8 mouse cellular contexts compared by ENCODE assay signal in the genomic region with DNA sequence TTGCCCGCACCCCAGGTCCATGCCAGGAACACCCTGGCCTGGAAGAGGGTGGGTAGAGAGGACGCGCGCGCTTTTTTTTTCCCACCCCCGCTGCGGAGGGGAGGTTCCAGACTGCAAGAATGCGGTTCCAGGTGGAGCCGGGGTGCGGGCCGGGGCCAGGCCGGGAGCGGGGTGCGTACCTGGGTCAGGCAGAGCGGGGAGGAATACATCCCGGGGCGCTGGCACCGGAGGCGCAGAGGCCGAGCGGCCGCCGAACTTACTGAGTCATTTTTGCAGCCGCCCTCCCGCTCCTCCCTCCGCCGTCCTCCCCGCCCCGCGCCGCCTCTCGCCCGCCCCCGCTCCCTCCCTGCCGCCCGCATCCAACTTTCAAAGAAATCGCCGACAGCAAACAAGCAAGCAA. TPM values are rescaled to one million over a fixed set of nuclear protein-coding genes. Genes with fewer than 3 reads are reported as not detected.
A peak's percentile ranks its signal among the peaks of the same experiment; 100 is the strongest.
DNase-seq lines count a peak whose midpoint lies in the region; ATAC-seq lines count a peak whose summit lies in the region.

No protein-coding gene starts in this region.

- under 1% methylated on average over 38 of the region's 38 CpGs for WGBS in intestine, embryonic 15.5 days
- WGBS in limb, embryonic 13.5 days: under 1% methylated on average over 26 of the region's 38 CpGs
- WGBS in midbrain, embryonic 12.5 days: under 1% methylated on average over 25 of the region's 38 CpGs

- H3K4me2 ChIP-seq in intestine, embryonic 15.5 days (replicated peaks): peak overlapping the region; percentile 85
- H3K4me2 ChIP-seq in limb, embryonic 13.5 days (replicated peaks): peak overlapping the region; percentile 85
- H3K4me2 ChIP-seq in midbrain, embryonic 12.5 days (replicated peaks): peak overlapping the region; percentile 51

- H3K9ac ChIP-seq in intestine, embryonic 15.5 days: peak overlapping the region; percentile 73
- H3K9ac ChIP-seq in limb, embryonic 13.5 days: peak overlapping the region; percentile 84
- H3K9ac ChIP-seq in midbrain, embryonic 12.5 days (replicated peaks): peak overlapping the region; percentile 21; the same call in 1 of the 2 replicates

- no peak for ATAC-seq in intestine, embryonic 15.5 days
- ATAC-seq in limb, embryonic 13.5 days (ENCODE audit: low FRiP score, low read depth): no peak
- ATAC-seq in midbrain, embryonic 12.5 days (ENCODE audit: low FRiP score, low read depth): no peak

- H3K27me3 ChIP-seq in intestine, embryonic 15.5 days (replicated peaks): no peaks in the 10 kb centered on the region
- H3K27me3 ChIP-seq in limb, embryonic 13.5 days: peaks cover 45% of the 10 kb centered on the region
- peaks cover 86% of the 10 kb centered on the region for H3K27me3 ChIP-seq in midbrain, embryonic 12.5 days

- no peaks in the 10 kb centered on the region for H3K36me3 ChIP-seq in intestine, embryonic 15.5 days
- no peaks in the 10 kb centered on the region for H3K36me3 ChIP-seq in limb, embryonic 13.5 days
- H3K36me3 ChIP-seq in midbrain, embryonic 12.5 days: no peaks in the 10 kb centered on the region

- H3K9me3 ChIP-seq in intestine, embryonic 15.5 days: no peaks in the 10 kb centered on the region
- H3K9me3 ChIP-seq in limb, embryonic 13.5 days: no peaks in the 10 kb centered on the region
- H3K9me3 ChIP-seq in midbrain, embryonic 12.5 days: no peaks in the 10 kb centered on the region

- peak; percentile 62 to 63 for DNase-seq in left cerebral cortex, adult 18-20 months (ENCODE audit: low spot score in 2 of 2)
- DNase-seq in left cerebral cortex, adult 11 months (ENCODE audit: low spot score): no peak
- peak; percentile 76 to 81 for DNase-seq in cerebellum, postnatal 10 days
- peak; percentile 82 for DNase-seq in gastrocnemius, postnatal 25 days
- peak; percentile 85 for DNase-seq in testis, postnatal 10 days (ENCODE audit: low spot score)

- peak overlapping the region; percentile 48; the same call in 1 of the 2 replicates for H3K27ac ChIP-seq in intestine, embryonic 15.5 days
- peak overlapping the region; percentile 39; the same call in 1 of the 2 replicates for H3K27ac ChIP-seq in limb, embryonic 13.5 days
- no peak overlapping the region for H3K27ac ChIP-seq in midbrain, embryonic 12.5 days (replicated peaks)

- H3K4me3 ChIP-seq in intestine, embryonic 15.5 days (replicated peaks): peak overlapping the region; percentile 66
- H3K4me3 ChIP-seq in limb, embryonic 13.5 days: peak overlapping the region; percentile 68
- H3K4me3 ChIP-seq in midbrain, embryonic 12.5 days: peak overlapping the region; percentile 39

- peaks cover 44% of the 10 kb centered on the region for H3K4me1 ChIP-seq in intestine, embryonic 15.5 days (replicated peaks)
- H3K4me1 ChIP-seq in limb, embryonic 13.5 days: peaks cover 47% of the 10 kb centered on the region
- peaks cover 46% of the 10 kb centered on the region for H3K4me1 ChIP-seq in midbrain, embryonic 12.5 days

RNA-seq across cellular contexts. Expression of a gene that starts 28.5 kb away (rescaled TPM):
- total RNA-seq in left cerebral cortex, adult 18-20 months (2021): 10 to 100 TPM; 84.7 to 91.7 TPM
- 100 to 1,000 TPM; 215 to 268 TPM for total RNA-seq in gastrocnemius, postnatal 25 days (2021)
- 52.8 and 56.0 TPM in 2 replicates for polyA plus RNA-seq in intestine, embryonic 15.5 days (2015; fragmentation: Nextera tagmentation; extraction: Ambion mirVana)
- 77.2 and 82.8 TPM in 2 replicates for polyA plus RNA-seq in limb, embryonic 13.5 days (2015; fragmentation: Nextera tagmentation; extraction: Ambion mirVana)
- polyA plus RNA-seq in midbrain, embryonic 12.5 days (2016; fragmentation: Nextera tagmentation; extraction: Ambion mirVana): 14.7 and 19.7 TPM in 2 replicates

RNA-seq across cellular contexts. Expression of a gene that starts 34.0 kb away (rescaled TPM):
- total RNA-seq in left cerebral cortex, adult 18-20 months (2021): 1 to 10 TPM; 1.1 to 1.2 TPM
- total RNA-seq in gastrocnemius, postnatal 25 days (2021): under 1 TPM in 1 of 2 experiments, not detected in 1; 0.67 TPM
- polyA plus RNA-seq in intestine, embryonic 15.5 days (2015; fragmentation: Nextera tagmentation; extraction: Ambion mirVana): 235 and 288 TPM in 2 replicates
- polyA plus RNA-seq in limb, embryonic 13.5 days (2015; fragmentation: Nextera tagmentation; extraction: Ambion mirVana): 4.2 and 4.7 TPM in 2 replicates
- 2.1 and 2.8 TPM in 2 replicates for polyA plus RNA-seq in midbrain, embryonic 12.5 days (2016; fragmentation: Nextera tagmentation; extraction: Ambion mirVana)

RNA-seq across cellular contexts. Expression of a gene that starts 38.1 kb away (rescaled TPM):
- total RNA-seq in left cerebral cortex, adult 18-20 months (2021): 1 to 10 TPM; 2.7 to 2.8 TPM
- under 1 TPM in 1 of 2 experiments, not detected in 1; 0.59 TPM for total RNA-seq in gastrocnemius, postnatal 25 days (2021)
- 1.4 TPM in 1 of 2 replicates, not detected in the other for polyA plus RNA-seq in intestine, embryonic 15.5 days (2015; fragmentation: Nextera tagmentation; extraction: Ambion mirVana)
- polyA plus RNA-seq in limb, embryonic 13.5 days (2015; fragmentation: Nextera tagmentation; extraction: Ambion mirVana): 1.7 and 1.9 TPM in 2 replicates
- 0.50 and 2.3 TPM in 2 replicates for polyA plus RNA-seq in midbrain, embryonic 12.5 days (2016; fragmentation: Nextera tagmentation; extraction: Ambion mirVana)

RNA-seq across cellular contexts. Expression of a gene that starts 42.6 kb away (rescaled TPM):
- total RNA-seq in left cerebral cortex, adult 18-20 months (2021): 1 to 10 TPM; 3.1 to 3.8 TPM
- total RNA-seq in gastrocnemius, postnatal 25 days (2021): 1 to 10 TPM in 1 of 2 experiments, under 1 TPM in 1; 0.78 to 1.0 TPM
- polyA plus RNA-seq in intestine, embryonic 15.5 days (2015; fragmentation: Nextera tagmentation; extraction: Ambion mirVana): 2.8 and 3.6 TPM in 2 replicates
- 3.3 and 4.0 TPM in 2 replicates for polyA plus RNA-seq in limb, embryonic 13.5 days (2015; fragmentation: Nextera tagmentation; extraction: Ambion mirVana)
- polyA plus RNA-seq in midbrain, embryonic 12.5 days (2016; fragmentation: Nextera tagmentation; extraction: Ambion mirVana): 4.2 and 5.5 TPM in 2 replicates

RNA-seq across cellular contexts. Expression of a gene that starts 42.7 kb away (rescaled TPM):
- 10 to 100 TPM; 87.4 to 97.6 TPM for total RNA-seq in left cerebral cortex, adult 18-20 months (2021)
- total RNA-seq in gastrocnemius, postnatal 25 days (2021): 10 to 100 TPM; 41.1 to 41.2 TPM
- polyA plus RNA-seq in intestine, embryonic 15.5 days (2015; fragmentation: Nextera tagmentation; extraction: Ambion mirVana): 89.2 and 100 TPM in 2 replicates
- polyA plus RNA-seq in limb, embryonic 13.5 days (2015; fragmentation: Nextera tagmentation; extraction: Ambion mirVana): 72.7 and 79.4 TPM in 2 replicates
- 63.5 and 67.2 TPM in 2 replicates for polyA plus RNA-seq in midbrain, embryonic 12.5 days (2016; fragmentation: Nextera tagmentation; extraction: Ambion mirVana)

Comparison
In these comparisons a context has a peak if more than half of its experiments do, and no peak if none do; other contexts are left out.
1. H3K9ac ChIP-seq: peak in every context shown above with its lines; median percentile 84 in limb, embryonic 13.5 days; 73 in intestine, embryonic 15.5 days; 21 in midbrain, embryonic 12.5 days.
2. RNA of a gene that starts 34.0 kb away (polyA plus RNA-seq): 235 to 288 TPM in intestine, embryonic 15.5 days; 4.2 to 4.7 TPM in limb, embryonic 13.5 days and 2.1 to 2.8 TPM in midbrain, embryonic 12.5 days; every median in the first group is over 10 times any median in the second.
3. Peak in every context shown above with its lines, with median percentiles within 50 percentile points of each other: H3K4me2 ChIP-seq and H3K4me3 ChIP-seq.